Mouse (Mus musculus) heart, postnatal 14 days (tissue): ENCODE measurements at regions not wholly inside any gene's neighbourhood (a gene's known extent, or its start where the extent isn't known, plus 50 kb on each side); places are given as distances from the start of the nearest gene placed in this dataset.

ENCODE experiments used
- DNase-seq, 2 experiments: peaks; one replicate each; pipeline ENCODE4 v3.0.0; 2021 to 2022
- intact Hi-C: fragments of 180-260 bp; cut with DNase I; formaldehyde crosslinking; loops from one replicate; pipeline ENCODE4 v1.15.1; 2025

GRCm38 (mm10) chr13:69867296-69868065 lies 65.3 kb downstream of the Med10 start:
- no peak for DNase-seq
- intact Hi-C loops = no loop called here

GRCm38 (mm10) chr13:69896536-69896935 lies 94.3 kb downstream of the Med10 start:
- DNase-seq = peak; percentile 3 to 34
- intact Hi-C loops = no loop called here

GRCm38 (mm10) chr13:69901139-69901538 lies 98.9 kb downstream of the Med10 start:
- intact Hi-C loops = no loop called here
- DNase-seq = no peak

- no peak for DNase-seq
- intact Hi-C loops = no loop called here
These were observed 104.8 kb downstream of the Med10 start for GRCm38 (mm10) chr13:69906802-69907537.

GRCm38 (mm10) chr13:69915796-69916195 lies 113.6 kb downstream of the Med10 start:
- intact Hi-C loops = no loop called here
- DNase-seq = no peak

- intact Hi-C loops = no loop called here
- DNase-seq = no peak
These were observed 130.7 kb downstream of the Med10 start for GRCm38 (mm10) chr13:69932695-69933550.

GRCm38 (mm10) chr13:69933551-69933845 lies 131.3 kb downstream of the Med10 start:
- DNase-seq = no peak
- intact Hi-C loops = no loop called here

- intact Hi-C loops = no loop called here
These were observed 137.6 kb downstream of the Med10 start for GRCm38 (mm10) chr13:69939791-69940190.

GRCm38 (mm10) chr13:69944651-69945050 lies 142.5 kb downstream of the Med10 start:
- intact Hi-C loops = no loop called here
- no peak for DNase-seq

More at GRCm38 (mm10) chr13:69939791-69940190, 137.6 kb downstream of the Med10 start:
- no peak for DNase-seq

GRCm38 (mm10) chr13:69946615-69947014 lies 144.4 kb downstream of the Med10 start:
- intact Hi-C loops = no loop called here
- DNase-seq = peak; percentile 2 to 4

GRCm38 (mm10) chr13:69952061-69952460 lies 149.9 kb downstream of the Med10 start:
- intact Hi-C loops = no loop called here
- no peak for DNase-seq

GRCm38 (mm10) chr13:69954171-69954570 lies 152.0 kb downstream of the Med10 start:
- no peak for DNase-seq
- intact Hi-C loops = no loop called here

- intact Hi-C loops = no loop called here
- no peak for DNase-seq
These were observed 153.3 kb downstream of the Med10 start for GRCm38 (mm10) chr13:69955503-69955902.

- intact Hi-C loops = no loop called here
- DNase-seq = no peak
These were observed 161.7 kb downstream of the Med10 start for GRCm38 (mm10) chr13:69963944-69964343.

GRCm38 (mm10) chr13:69971281-69972057 lies 169.3 kb downstream of the Med10 start:
- DNase-seq = no peak
- intact Hi-C loops = no loop called here

- DNase-seq = no peak
These were observed 172.6 kb downstream of the Med10 start for GRCm38 (mm10) chr13:69974835-69975234.

GRCm38 (mm10) chr13:69984159-69984558 lies 182.0 kb downstream of the Med10 start:
- intact Hi-C loops = no loop called here

More at GRCm38 (mm10) chr13:69974835-69975234, 172.6 kb downstream of the Med10 start:
- intact Hi-C loops = no loop called here

GRCm38 (mm10) chr13:69987181-69987580 lies 185.0 kb downstream of the Med10 start:
- DNase-seq = peak; percentile 5
- intact Hi-C loops = no loop called here

More at GRCm38 (mm10) chr13:69984159-69984558, 182.0 kb downstream of the Med10 start:
- no peak for DNase-seq

- no peak for DNase-seq
- intact Hi-C loops = no loop called here
These were observed 186.1 kb downstream of the Med10 start for GRCm38 (mm10) chr13:69988319-69988718.

GRCm38 (mm10) chr13:69991253-69991891 lies 189.2 kb downstream of the Med10 start:
- peak; percentile 35 to 64 for DNase-seq
- intact Hi-C loops = loop anchor here (1.0 to 2.0 kb wide), 2 partner anchors 252 to 295 kb away; partner anchors contain the start of gene Ube2ql1
